19 mouse cellular contexts compared by ENCODE assay signal in genomic region chr14:20305085-20305484, GRCm38 (mm10). TPM values are rescaled to one million over a fixed set of nuclear protein-coding genes. Genes with fewer than 3 reads are reported as not detected.
DNase-seq lines count a peak whose midpoint lies in the region; ATAC-seq and TF ChIP-seq lines count a peak whose summit lies in the region.
"Not testable (repeated sequence)": the region's sequence is repeated elsewhere in the genome, so short reads cannot be mapped to it uniquely, and the experiment has no call there.
"Had no signal": no experiment of that assay in that cellular context is flagged by ENCODE, and none has a peak within 500 bp of the region (broad histone marks: within the 10 kb centered on the region; RNA-seq: fewer than 3 reads in every experiment).

No protein-coding gene starts in this region.

- WGBS in forebrain, postnatal 0 days: 62% methylated on average over 2 of the region's 2 CpGs
- 79% methylated on average over 2 of the region's 2 CpGs for WGBS in heart, adult 2 months
- 84% methylated on average over 2 of the region's 2 CpGs for WGBS in kidney, adult 2 months
- WGBS in liver, postnatal 0 days (ENCODE audit: insufficient replicate concordance): 58% methylated on average over 2 of the region's 2 CpGs
- 65% methylated on average over 2 of the region's 2 CpGs for WGBS in midbrain, postnatal 0 days

- CTCF ChIA-PET in Patski (lab: Charles Lee): not testable (repeated sequence)

- H3K27me3 ChIP-seq in Patski; forebrain, postnatal 0 days (ENCODE audit: insufficient read depth, low read length); heart, adult 2 months (ENCODE audit: control insufficient read depth, insufficient read depth, low read length); kidney, adult 2 months (replicated peaks; ENCODE audit: control insufficient read depth, insufficient read depth, low read length); liver, postnatal 0 days (ENCODE audit: insufficient read depth, low read length); midbrain, postnatal 0 days (ENCODE audit: insufficient read depth, low read length): not testable (repeated sequence)

- POLR2A ChIA-PET in Patski (lab: Charles Lee): not testable (repeated sequence)

- H3K4me3 ChIP-seq in forebrain, postnatal 0 days (ENCODE audit: low read depth, low read length); heart, adult 2 months; kidney, adult 2 months (ENCODE audit: insufficient read depth, low read depth, low read length); layer of hippocampus, adult 2 months; liver, postnatal 0 days (ENCODE audit: low read depth, low read length); midbrain, postnatal 0 days (ENCODE audit: low read depth, low read length): not testable (repeated sequence)

- H3K4me2 ChIP-seq in forebrain, postnatal 0 days (ENCODE audit: low read depth); liver, postnatal 0 days (ENCODE audit: low read depth, low read length); midbrain, postnatal 0 days (ENCODE audit: low read depth, low read length, poor library complexity, severe bottlenecking): not testable (repeated sequence)

- not testable (repeated sequence) for DNase-seq in Patski (ENCODE audit: low read depth, low spot score); forebrain, postnatal 0 days; heart, adult 2 months; layer of hippocampus, adult 2 months (ENCODE audit: low spot score in 2 of 2); liver, postnatal 0 days; midbrain, postnatal 0 days (ENCODE audit: low spot score)
- DNase-seq in kidney, adult 2 months: peak; percentile 12

- H3K36me3 ChIP-seq in forebrain, postnatal 0 days (ENCODE audit: insufficient read depth): peaks cover 31% of the 10 kb centered on the region
- not testable (repeated sequence) for H3K36me3 ChIP-seq in heart, adult 2 months (ENCODE audit: control insufficient read depth, insufficient read depth, low read length); kidney, adult 2 months (ENCODE audit: control insufficient read depth, insufficient read depth, low read length); midbrain, postnatal 0 days (ENCODE audit: insufficient read depth, low read length)
- H3K36me3 ChIP-seq in liver, postnatal 0 days (replicated peaks; ENCODE audit: insufficient read depth, low read length): peaks cover 20% of the 10 kb centered on the region

- not testable (repeated sequence) for ATAC-seq in Patski; forebrain, postnatal 0 days; liver, postnatal 0 days; midbrain, postnatal 0 days (ENCODE audit: low FRiP score)

- not testable (repeated sequence) for TF ChIP-seq EP300 in heart, adult 2 months (IDR thresholded peaks at IDR 0.05; ENCODE audit: insufficient read depth, low read depth, low read length); liver, postnatal 0 days (IDR thresholded peaks at IDR 0.05; ENCODE audit: low read depth)

- H3K79me2 ChIP-seq in heart, adult 2 months (replicated peaks; ENCODE audit: control insufficient read depth, insufficient read depth, low read length): not testable (repeated sequence)

- in situ Hi-C loops in Patski (cut with MboI; ENCODE audit: low pct_unique_long_range_greater_than_20kb): not testable (repeated sequence)

- not testable (repeated sequence) for H3K9ac ChIP-seq in forebrain, postnatal 0 days; heart, adult 2 months (ENCODE audit: low read depth, low read length); liver, postnatal 0 days (replicated peaks); midbrain, postnatal 0 days (replicated peaks; ENCODE audit: low read length, poor library complexity, severe bottlenecking)

- H3K4me1 ChIP-seq in forebrain, postnatal 0 days (ENCODE audit: insufficient read depth); heart, adult 2 months (ENCODE audit: control insufficient read depth, insufficient read depth, low read length); kidney, adult 2 months (ENCODE audit: control insufficient read depth, insufficient read depth, low read length); liver, postnatal 0 days (ENCODE audit: insufficient read depth); midbrain, postnatal 0 days (ENCODE audit: insufficient read depth, low read length): not testable (repeated sequence)

- H3K27ac ChIP-seq in forebrain, postnatal 0 days (ENCODE audit: low read depth, low read length); heart, adult 2 months; kidney, adult 2 months (ENCODE audit: insufficient read depth, low read depth, low read length); layer of hippocampus, adult 2 months; liver, postnatal 0 days (ENCODE audit: low read depth); midbrain, postnatal 0 days (ENCODE audit: low read depth, low read length): not testable (repeated sequence)

- intact Hi-C loops in heart, adult 2 months (cut with DNase I): not testable (repeated sequence)

- TF ChIP-seq CTCF in Patski (IDR thresholded peaks at IDR 0.05): peak; percentile 61
- TF ChIP-seq CTCF in forebrain, postnatal 0 days (IDR thresholded peaks at IDR 0.05; ENCODE audit: low read depth): 0 out of 2 replicates have a peak, but pooled peaks have one; percentile 16
- TF ChIP-seq CTCF in heart, adult 2 months (IDR thresholded peaks at IDR 0.05): peak; percentile 23
- TF ChIP-seq CTCF in kidney, adult 2 months (conservative IDR thresholded peaks at IDR 0.05; ENCODE audit: insufficient read depth, insufficient read length, low read depth, low read length): not testable (repeated sequence)
- TF ChIP-seq CTCF in layer of hippocampus, adult 2 months (conservative IDR thresholded peaks at IDR 0.05): peak; percentile 60
- peak; percentile 25; the same call in 1 of the 2 replicates for TF ChIP-seq CTCF in liver, postnatal 0 days (IDR thresholded peaks at IDR 0.05; ENCODE audit: low read depth)
- peak; percentile 39 for TF ChIP-seq CTCF in midbrain, postnatal 0 days (IDR thresholded peaks at IDR 0.05)

- not testable (repeated sequence) for H3K9me3 ChIP-seq in forebrain, postnatal 0 days (ENCODE audit: low read length); liver, postnatal 0 days (ENCODE audit: low read length); midbrain, postnatal 0 days (ENCODE audit: low read length)

- not testable (repeated sequence) for TF ChIP-seq POLR2A in heart, adult 2 months (IDR thresholded peaks at IDR 0.05; ENCODE audit: insufficient read depth, low read depth, low read length); kidney, adult 2 months (IDR thresholded peaks at IDR 0.05; ENCODE audit: low read depth, low read length)

RNA-seq across cellular contexts. Expression of gene Nudt13, which starts 10.6 kb away (rescaled TPM):
- polyA plus RNA-seq in Patski (2021): 39.7 TPM
- total RNA-seq in forebrain, postnatal 0 days (2014; rRNA removed): 23.5 and 26.0 TPM in 2 replicates
- polyA plus RNA-seq in forebrain, postnatal 0 days (2015; fragmentation: Nextera tagmentation; extraction: Ambion mirVana): 10.7 and 13.5 TPM in 2 replicates
- 10 to 100 TPM; 35.7 to 37.7 TPM for total RNA-seq in heart, adult 2 months (2021)
- polyA plus RNA-seq in heart, adult 2 months (2012; rRNA removed): 27.4 and 34.1 TPM in 2 replicates
- polyA plus RNA-seq in kidney, adult 2 months (2012; rRNA removed): 22.4 and 25.4 TPM in 2 replicates
- total RNA-seq in layer of hippocampus, adult 2 months (2021): 10 to 100 TPM; 22.6 to 27.6 TPM
- 3.8 and 5.5 TPM in 2 replicates for polyA plus RNA-seq in liver, postnatal 0 days (2015; fragmentation: Nextera tagmentation; extraction: Ambion mirVana)
- total RNA-seq in midbrain, postnatal 0 days (2014; rRNA removed): 6.9 and 16.2 TPM in 2 replicates
- 11.8 and 12.0 TPM in 2 replicates for polyA plus RNA-seq in midbrain, postnatal 0 days (2015; fragmentation: Nextera tagmentation; extraction: Ambion mirVana)

RNA-seq across cellular contexts. Expression of gene Kcnk16, which starts 36.1 kb away (rescaled TPM):
- not detected for polyA plus RNA-seq in Patski (2021)
- total RNA-seq in forebrain, postnatal 0 days (2014; rRNA removed): not detected in 2 replicates
- not detected in 2 replicates for polyA plus RNA-seq in forebrain, postnatal 0 days (2015; fragmentation: Nextera tagmentation; extraction: Ambion mirVana)
- not detected for total RNA-seq in heart, adult 2 months (2021)
- polyA plus RNA-seq in heart, adult 2 months (2012; rRNA removed): not detected in 2 replicates
- not detected in 2 replicates for polyA plus RNA-seq in kidney, adult 2 months (2012; rRNA removed)
- not detected for total RNA-seq in layer of hippocampus, adult 2 months (2021)
- 1.4 and 2.0 TPM in 2 replicates for polyA plus RNA-seq in liver, postnatal 0 days (2015; fragmentation: Nextera tagmentation; extraction: Ambion mirVana)
- total RNA-seq in midbrain, postnatal 0 days (2014; rRNA removed): 0.38 TPM in 1 of 2 replicates, not detected in the other
- polyA plus RNA-seq in midbrain, postnatal 0 days (2015; fragmentation: Nextera tagmentation; extraction: Ambion mirVana): not detected in 2 replicates
- total RNA-seq: adrenal gland, adult 2 months; adrenal gland, postnatal 10 days; adrenal gland, postnatal 25 days; CH12.LX had no signal
- polyA plus RNA-seq: adrenal gland, adult 2 months; brain, embryonic 14.5 days; CD4-positive, CD25-positive, alpha-beta regulatory T cell, adult 4 months; cortical plate, adult 2 months; embryonic facial prominence, embryonic 12.5 days; forebrain, embryonic 11.5 days; forebrain, embryonic 13.5 days; forebrain, embryonic 15.5 days; G1E had no signal

RNA-seq across cellular contexts. Expression of gene Ecd, which starts 42.8 kb away (rescaled TPM):
- polyA plus RNA-seq in Patski (2021): 46.4 TPM
- 37.7 and 46.8 TPM in 2 replicates for total RNA-seq in forebrain, postnatal 0 days (2014; rRNA removed)
- polyA plus RNA-seq in forebrain, postnatal 0 days (2015; fragmentation: Nextera tagmentation; extraction: Ambion mirVana): 36.4 and 44.0 TPM in 2 replicates
- 10 to 100 TPM; 31.7 to 36.9 TPM for total RNA-seq in heart, adult 2 months (2021)
- polyA plus RNA-seq in heart, adult 2 months (2012; rRNA removed): 16.2 and 26.2 TPM in 2 replicates
- 21.4 and 22.7 TPM in 2 replicates for polyA plus RNA-seq in kidney, adult 2 months (2012; rRNA removed)
- 10 to 100 TPM; 31.7 to 37.2 TPM for total RNA-seq in layer of hippocampus, adult 2 months (2021)
- polyA plus RNA-seq in liver, postnatal 0 days (2015; fragmentation: Nextera tagmentation; extraction: Ambion mirVana): 19.8 and 23.0 TPM in 2 replicates
- 39.6 and 42.6 TPM in 2 replicates for total RNA-seq in midbrain, postnatal 0 days (2014; rRNA removed)
- 36.3 TPM in 2 replicates for polyA plus RNA-seq in midbrain, postnatal 0 days (2015; fragmentation: Nextera tagmentation; extraction: Ambion mirVana)

RNA-seq across cellular contexts. Expression of gene Fam149b, which starts 42.9 kb away (rescaled TPM):
- polyA plus RNA-seq in Patski (2021): 40.7 TPM
- total RNA-seq in forebrain, postnatal 0 days (2014; rRNA removed): 47.8 and 61.4 TPM in 2 replicates
- polyA plus RNA-seq in forebrain, postnatal 0 days (2015; fragmentation: Nextera tagmentation; extraction: Ambion mirVana): 18.8 and 26.6 TPM in 2 replicates
- 10 to 100 TPM; 29.6 to 30.1 TPM for total RNA-seq in heart, adult 2 months (2021)
- polyA plus RNA-seq in heart, adult 2 months (2012; rRNA removed): 23.1 and 36.5 TPM in 2 replicates
- 38.4 and 39.3 TPM in 2 replicates for polyA plus RNA-seq in kidney, adult 2 months (2012; rRNA removed)
- total RNA-seq in layer of hippocampus, adult 2 months (2021): 10 to 100 TPM; 46.6 to 52.8 TPM
- 5.4 and 5.7 TPM in 2 replicates for polyA plus RNA-seq in liver, postnatal 0 days (2015; fragmentation: Nextera tagmentation; extraction: Ambion mirVana)
- total RNA-seq in midbrain, postnatal 0 days (2014; rRNA removed): 61.5 and 70.3 TPM in 2 replicates
- 24.4 and 25.4 TPM in 2 replicates for polyA plus RNA-seq in midbrain, postnatal 0 days (2015; fragmentation: Nextera tagmentation; extraction: Ambion mirVana)
